Mouse (Mus musculus): ENCODE data around the gene Tsks.
A peak's percentile ranks its signal among the peaks of the same experiment; 100 is the strongest.

Tsks gene

DNA sequence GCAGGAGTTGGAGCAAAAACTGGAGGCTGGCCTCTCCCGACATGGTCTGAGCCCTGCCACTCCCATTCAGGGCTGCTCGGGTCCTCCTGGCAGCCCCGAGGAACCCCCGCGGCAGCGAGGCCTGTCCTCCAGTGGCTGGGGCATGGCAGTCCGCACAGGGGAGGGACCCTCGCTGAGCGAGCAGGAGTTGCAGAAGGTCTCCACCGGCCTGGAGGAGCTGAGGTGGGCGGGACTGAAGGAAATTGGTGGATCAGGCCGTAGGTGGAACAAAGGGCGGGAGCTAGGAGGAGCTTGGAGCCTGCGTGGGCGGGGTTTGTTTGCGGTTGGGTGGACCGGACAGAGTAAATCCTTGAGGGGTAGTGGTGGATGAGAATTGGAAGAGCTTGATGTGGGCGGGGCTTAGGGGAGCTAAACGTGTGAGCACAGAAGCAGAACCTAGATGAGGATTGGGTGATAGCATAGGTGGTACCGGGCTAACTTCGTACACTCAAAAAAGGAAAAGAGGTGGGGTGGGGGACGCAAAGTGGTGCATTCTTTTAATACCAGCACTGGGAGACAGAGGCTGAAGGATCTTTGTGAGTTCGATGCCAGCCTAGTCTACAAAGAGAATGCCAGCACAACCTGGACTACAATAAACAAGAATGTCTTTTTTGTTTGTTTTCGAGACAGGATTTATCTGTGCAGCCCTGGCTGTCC is 9.8 kb downstream of the Tsks start:
- peak; percentile 39 for DNase-seq

GRCm38 (mm10) chr7:44953561-44953960 is 10.6 kb downstream of the Tsks start:
- DNase-seq = no peak

- DNase-seq = no peak
These were observed 11.3 kb downstream of the Tsks start for GRCm38 (mm10) chr7:44954091-44954885.

DNA sequence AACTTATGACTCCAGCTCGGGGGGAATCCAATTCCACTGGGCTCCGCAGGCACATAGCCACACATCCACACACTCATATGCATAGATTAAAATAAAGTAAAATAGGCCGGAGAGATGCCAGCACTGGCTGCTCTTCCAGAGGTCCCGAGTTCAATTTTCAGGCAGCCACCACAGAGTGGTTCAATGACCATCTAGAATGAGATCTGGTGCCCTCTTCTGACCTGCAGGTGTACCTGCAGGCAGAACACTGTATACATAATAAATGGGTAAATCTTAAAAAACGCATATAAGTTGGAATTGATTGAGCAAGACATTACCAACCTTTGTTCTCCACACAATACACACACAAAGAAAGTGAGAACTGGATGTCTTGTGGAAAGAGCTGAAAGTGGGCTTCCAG is 12.6 kb downstream of the Tsks start:
- no peak for DNase-seq

GRCm38 (mm10) chr7:44956266-44956665 is 13.3 kb downstream of the Tsks start:
- no peak for DNase-seq

DNA sequence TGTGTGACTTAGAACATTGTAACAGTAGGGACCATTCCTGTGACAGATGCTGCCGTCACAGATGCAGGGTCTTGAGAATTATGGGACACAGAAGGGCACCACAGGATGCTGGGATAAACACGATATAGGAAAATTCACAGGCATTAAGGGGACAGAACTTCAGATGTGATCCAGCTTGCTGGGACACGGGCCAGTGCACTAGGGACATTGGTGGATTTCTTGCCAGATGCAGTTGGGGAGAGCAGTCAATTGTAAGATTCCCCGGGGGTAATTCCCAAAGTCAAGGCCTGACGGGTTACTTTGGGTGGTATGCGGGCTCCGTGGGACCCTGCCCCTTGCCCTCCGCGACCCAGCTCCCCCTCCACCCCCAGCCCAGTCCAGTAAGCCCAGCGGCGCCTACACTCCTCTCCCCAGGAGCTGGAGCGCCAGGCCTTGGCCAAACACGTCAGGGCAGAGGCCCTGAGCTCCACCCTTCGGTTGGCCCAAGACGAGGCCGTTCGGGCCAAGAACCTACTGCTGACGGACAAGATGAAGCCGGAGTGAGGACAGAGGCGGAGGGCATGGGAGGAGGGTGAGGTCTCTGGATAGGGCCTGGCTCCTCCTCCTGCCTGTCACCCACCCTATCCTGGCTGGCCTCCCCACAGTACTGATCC is 14.3 kb downstream of the Tsks start:
- no peak for DNase-seq

GRCm38 (mm10) chr7:44958208-44958607 is 15.2 kb downstream of the Tsks start:
- peak; percentile 34 for DNase-seq

GRCm38 (mm10) chr7:44959281-44959680 is 16.3 kb downstream of the Tsks start:
- no peak for DNase-seq

- no peak for DNase-seq
These were observed 17.0 kb downstream of the Tsks start for GRCm38 (mm10) chr7:44959874-44960511.

DNA sequence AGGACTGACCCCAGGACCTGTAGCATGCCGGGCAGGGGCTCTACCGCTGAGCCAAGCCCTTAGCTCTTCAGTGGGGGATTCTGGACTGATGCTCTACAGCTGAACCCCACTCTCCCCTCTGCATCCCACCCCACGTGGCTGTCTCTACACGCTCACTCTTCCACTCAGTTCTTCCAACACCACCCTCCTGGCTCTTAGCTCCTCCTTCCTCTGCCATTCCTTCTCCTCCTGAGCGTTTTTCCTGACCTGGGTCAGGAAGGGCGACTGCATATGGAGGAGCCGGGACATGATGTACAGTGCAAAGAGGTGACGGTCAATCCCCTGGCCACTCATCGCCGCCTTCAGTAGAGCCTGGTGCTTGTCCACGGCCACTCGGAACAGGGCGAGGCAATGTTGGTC is 17.5 kb downstream of the Tsks start:
- DNase-seq = no peak

DNA sequence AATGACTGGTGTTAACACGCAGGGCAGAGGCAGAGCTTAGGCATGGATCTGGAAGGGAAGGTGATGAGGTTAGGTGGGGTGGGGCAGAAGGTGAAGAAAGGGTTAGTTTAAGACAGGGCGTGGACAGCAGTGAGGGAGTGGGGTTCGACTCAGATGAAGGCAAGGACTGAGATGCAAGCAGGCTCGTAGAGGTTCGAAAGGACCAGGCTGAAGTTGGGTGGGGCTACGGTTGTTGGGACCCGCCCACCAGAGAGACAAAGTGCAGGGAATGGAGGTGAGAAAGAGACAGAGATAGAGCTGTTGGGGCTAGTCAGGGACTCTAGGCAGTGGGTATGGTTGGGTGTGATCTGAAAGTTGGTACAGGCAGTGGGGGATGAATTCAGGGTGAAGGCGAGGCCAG is 19.3 kb downstream of the Tsks start:
- no peak for DNase-seq

- no peak for DNase-seq
These were observed 19.8 kb downstream of the Tsks start for GRCm38 (mm10) chr7:44962831-44963230.

DNA sequence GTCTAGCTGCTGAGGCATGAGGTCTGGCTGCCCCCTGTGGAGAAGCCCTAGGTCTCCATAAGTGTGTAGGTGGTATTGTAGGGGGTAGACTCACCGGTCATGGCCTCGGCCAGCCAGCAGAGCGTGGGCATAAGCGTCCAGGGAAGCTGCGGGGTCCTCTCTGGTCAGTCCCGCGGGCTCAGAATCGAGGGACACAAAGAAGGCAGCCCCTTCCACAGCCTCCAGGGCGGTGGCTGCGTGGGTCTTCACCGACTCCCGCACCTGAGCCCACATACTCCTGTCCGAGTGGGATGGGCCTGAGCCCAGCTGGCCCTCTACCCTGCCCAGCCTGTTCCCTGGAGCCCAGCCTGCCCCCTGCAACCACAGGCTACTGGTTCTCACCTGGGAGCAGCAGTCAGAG is 22.0 kb downstream of the Tsks start:
- DNase-seq = no peak

- peak; percentile 38 for DNase-seq
These were observed 23.0 kb downstream of the Tsks start for GRCm38 (mm10) chr7:44965975-44966374.

- DNase-seq = no peak
These were observed 23.6 kb downstream of the Tsks start for GRCm38 (mm10) chr7:44966638-44967037.

GRCm38 (mm10) chr7:44970231-44970691 is 27.3 kb downstream of the Tsks start:
- peak; percentile 73 for DNase-seq

DNA sequence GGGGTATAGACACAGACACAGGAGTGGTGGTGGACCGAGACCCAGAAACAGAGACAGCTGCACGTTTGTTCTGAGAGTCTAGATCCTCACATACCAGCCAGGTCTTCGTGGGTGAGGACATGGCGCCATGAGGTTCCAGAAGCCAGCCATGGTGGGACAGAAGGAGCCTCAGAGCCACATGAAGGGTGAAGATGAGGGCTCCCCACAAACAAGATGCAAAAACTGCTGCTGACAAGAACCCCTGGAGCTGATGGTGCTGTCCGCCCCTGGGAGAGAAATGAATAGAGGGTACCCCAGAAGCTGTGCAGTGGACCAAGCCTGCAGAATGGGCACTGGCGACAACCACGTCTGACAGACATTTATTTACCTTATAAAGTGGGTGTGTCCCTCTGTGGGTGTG is 28.1 kb downstream of the Tsks start:
- no peak for DNase-seq

- no peak for DNase-seq
These were observed 30.6 kb downstream of the Tsks start for GRCm38 (mm10) chr7:44973415-44974130.

- DNase-seq = no peak
These were observed 31.5 kb downstream of the Tsks start, which contains the start of gene Cpt1c for GRCm38 (mm10) chr7:44974383-44975116. Gene Cpt1c (minus strand): TSS chr7:44974851.

DNA sequence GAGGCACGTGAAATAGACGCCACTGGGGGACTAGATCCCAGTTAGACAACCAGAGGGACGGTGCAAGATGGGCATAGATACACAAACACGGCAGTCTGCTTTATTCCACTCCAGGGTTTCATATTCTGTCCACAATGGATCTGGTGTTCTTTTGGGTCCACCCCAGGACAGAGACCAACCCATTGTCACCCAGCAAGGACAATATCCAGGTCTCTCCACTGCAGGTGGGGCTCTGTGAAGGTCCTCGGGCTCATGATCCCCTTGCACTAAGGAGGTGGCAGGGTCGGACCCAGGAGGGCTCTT is 32.1 kb downstream of the Tsks start:
- no peak for DNase-seq

- DNase-seq = no peak
These were observed 35.3 kb downstream of the Tsks start for GRCm38 (mm10) chr7:44978300-44978699.

DNA sequence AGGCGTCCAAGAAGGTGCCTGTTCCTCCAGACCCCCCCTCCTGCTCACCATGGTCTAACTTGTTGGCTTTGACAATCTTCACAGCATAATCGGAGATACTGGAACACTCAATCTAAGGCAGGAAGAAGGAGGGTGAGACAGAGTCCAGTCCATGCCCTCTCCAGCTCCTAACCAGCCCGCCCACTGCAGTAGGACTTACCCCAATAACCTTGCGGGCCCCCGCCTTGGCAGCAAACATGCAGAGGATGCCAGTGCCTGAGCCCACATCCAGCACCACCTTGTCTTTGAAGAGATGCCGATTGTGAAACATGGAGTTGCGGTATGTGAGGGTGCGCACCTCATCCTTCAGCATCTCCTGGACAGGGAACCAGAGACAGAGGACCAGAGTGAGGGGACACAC is 38.5 kb downstream of the Tsks start:
- DNase-seq = no peak
